In the genomic region with DNA sequence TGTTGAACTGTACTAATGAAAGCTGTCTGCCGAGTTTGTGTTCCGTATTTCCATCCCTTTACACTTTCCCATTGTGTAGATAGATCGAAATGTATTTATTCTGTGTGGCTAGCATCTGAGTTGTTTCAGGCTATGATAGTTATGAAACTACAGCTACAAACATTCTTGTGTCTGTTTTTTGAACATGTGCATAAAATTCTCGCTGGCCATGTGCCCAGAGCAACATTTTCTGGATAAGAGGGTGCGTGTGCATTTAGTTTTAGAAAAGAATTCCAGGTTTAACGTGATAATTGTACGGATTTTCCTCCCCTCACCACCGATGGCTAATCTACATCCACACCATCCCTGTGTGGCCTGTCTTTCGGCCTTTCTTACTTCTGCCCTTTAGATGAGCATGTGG, we compare ENCODE assay signal across 22 mouse cellular contexts. TPM values are rescaled to one million over a fixed set of nuclear protein-coding genes. Genes with fewer than 3 reads are reported as not detected.
A peak's percentile ranks its signal among the peaks of the same experiment; 100 is the strongest.
DNase-seq lines count a peak whose midpoint lies in the region; ATAC-seq and TF ChIP-seq lines count a peak whose summit lies in the region.
"Had no signal": no experiment of that assay in that cellular context is flagged by ENCODE, and none has a peak within 500 bp of the region (broad histone marks: within the 10 kb centered on the region; RNA-seq: fewer than 3 reads in every experiment).

No protein-coding gene starts in this region.

- no peak for TF ChIP-seq EP300 in lung, postnatal 0 days (IDR thresholded peaks at IDR 0.05)

- no peaks in the 10 kb centered on the region for H3K36me3 ChIP-seq in embryonic facial prominence, embryonic 13.5 days
- no peaks in the 10 kb centered on the region for H3K36me3 ChIP-seq in embryonic facial prominence, embryonic 10.5 days (replicated peaks)
- no peaks in the 10 kb centered on the region for H3K36me3 ChIP-seq in lung, postnatal 0 days (ENCODE audit: insufficient read depth, low read length)
- H3K36me3 ChIP-seq: forebrain, embryonic 12.5 days; heart, embryonic 10.5 days; limb, embryonic 10.5 days; liver, embryonic 15.5 days had no signal

- no peaks in the 10 kb centered on the region for H3K9me3 ChIP-seq in embryonic facial prominence, embryonic 13.5 days
- no peaks in the 10 kb centered on the region for H3K9me3 ChIP-seq in embryonic facial prominence, embryonic 10.5 days
- H3K9me3 ChIP-seq in lung, postnatal 0 days (ENCODE audit: low read length) = no peaks in the 10 kb centered on the region
- H3K9me3 ChIP-seq: forebrain, embryonic 12.5 days; heart, embryonic 10.5 days; limb, embryonic 10.5 days; liver, embryonic 15.5 days had no signal

- WGBS in embryonic facial prominence, embryonic 13.5 days = 50% methylated on average over 9 of the region's 9 CpGs
- 91% methylated on average over 9 of the region's 9 CpGs for WGBS in embryonic facial prominence, embryonic 10.5 days
- 62% methylated on average over 9 of the region's 9 CpGs for WGBS in lung, postnatal 0 days

- H3K27ac ChIP-seq in embryonic facial prominence, embryonic 13.5 days = peak overlapping the region; percentile 2; the same call in 1 of the 2 replicates
- no peak overlapping the region for H3K27ac ChIP-seq in embryonic facial prominence, embryonic 10.5 days (replicated peaks)
- H3K27ac ChIP-seq in lung, postnatal 0 days (ENCODE audit: low read length) = no peak overlapping the region
- H3K27ac ChIP-seq: forebrain, embryonic 12.5 days; gastrocnemius, adult 2 months; heart, embryonic 10.5 days; hindbrain, embryonic 14.5 days; limb, embryonic 10.5 days; liver, embryonic 15.5 days had no signal

- DNase-seq in embryonic facial prominence, embryonic 10.5 days (ENCODE audit: low spot score) = no peak
- peak; percentile 38 for DNase-seq in kidney, postnatal 10 days
- no peak for DNase-seq in kidney, postnatal 25 days
- DNase-seq in lung, postnatal 0 days (ENCODE audit: low spot score) = peak; percentile 9
- no peak for DNase-seq in lung, postnatal 36 days
- DNase-seq in NIH3T3 (ENCODE audit: low read depth) = peak; percentile 75
- no peak for DNase-seq in ovary, adult 18-20 months (ENCODE audit: low spot score)
- DNase-seq: adrenal gland, postnatal 14 days; cerebellum, adult 8-10 months; gastrocnemius, adult 2 months; heart, postnatal 4 days; liver; thymus, postnatal 14 days had no signal

- ATAC-seq in embryonic facial prominence, embryonic 13.5 days (ENCODE audit: insufficient number of reproducible peaks, insufficient read depth, low FRiP score, low TSS enrichment, low read depth) = no peak
- no peak for ATAC-seq in lung, postnatal 0 days
- ATAC-seq: inflammation-experienced regulatory T-cells, adult 6 months had no signal

- H3K27me3 ChIP-seq in embryonic facial prominence, embryonic 13.5 days = no peaks in the 10 kb centered on the region
- no peaks in the 10 kb centered on the region for H3K27me3 ChIP-seq in embryonic facial prominence, embryonic 10.5 days (replicated peaks; ENCODE audit: low read depth, poor library complexity, severe bottlenecking)
- no peaks in the 10 kb centered on the region for H3K27me3 ChIP-seq in lung, postnatal 0 days (replicated peaks; ENCODE audit: insufficient read depth, low read length)
- H3K27me3 ChIP-seq: forebrain, embryonic 12.5 days; liver, embryonic 15.5 days had no signal

- no peak overlapping the region for H3K9ac ChIP-seq in embryonic facial prominence, embryonic 13.5 days
- H3K9ac ChIP-seq in lung, postnatal 0 days (replicated peaks; ENCODE audit: low read depth) = no peak overlapping the region
- H3K9ac ChIP-seq: forebrain, embryonic 12.5 days; hindbrain, embryonic 14.5 days; liver, embryonic 15.5 days had no signal

- H3K4me2 ChIP-seq in embryonic facial prominence, embryonic 13.5 days = no peak overlapping the region
- H3K4me2 ChIP-seq in lung, postnatal 0 days (replicated peaks; ENCODE audit: low read depth, low read length) = no peak overlapping the region
- H3K4me2 ChIP-seq: forebrain, embryonic 12.5 days; hindbrain, embryonic 14.5 days; liver, embryonic 15.5 days; midbrain, embryonic 11.5 days had no signal

- peaks cover 3% of the 10 kb centered on the region for H3K4me1 ChIP-seq in embryonic facial prominence, embryonic 13.5 days
- no peaks in the 10 kb centered on the region for H3K4me1 ChIP-seq in embryonic facial prominence, embryonic 10.5 days
- no peaks in the 10 kb centered on the region for H3K4me1 ChIP-seq in lung, postnatal 0 days (ENCODE audit: insufficient read depth, low read depth, low read length)
- H3K4me1 ChIP-seq: forebrain, embryonic 12.5 days; heart, embryonic 10.5 days; limb, embryonic 10.5 days; liver, embryonic 15.5 days had no signal

- no peak for TF ChIP-seq CTCF in lung, postnatal 0 days (IDR thresholded peaks at IDR 0.05)

- H3K4me3 ChIP-seq in embryonic facial prominence, embryonic 13.5 days = no peak overlapping the region
- H3K4me3 ChIP-seq in embryonic facial prominence, embryonic 10.5 days = no peak overlapping the region
- H3K4me3 ChIP-seq in lung, postnatal 0 days (ENCODE audit: low read depth, low read length) = no peak overlapping the region
- H3K4me3 ChIP-seq: erythroblast, embryonic 14.5 days; forebrain, embryonic 12.5 days; gastrocnemius, adult 2 months; heart, embryonic 10.5 days; limb, embryonic 10.5 days; liver, embryonic 15.5 days had no signal

RNA-seq across cellular contexts. Expression of a gene that starts 18.0 kb away (rescaled TPM):
- polyA plus RNA-seq in embryonic facial prominence, embryonic 13.5 days (2015; fragmentation: Nextera tagmentation; extraction: Ambion mirVana) = 283 and 318 TPM in 2 replicates
- 287 and 300 TPM in 2 replicates for polyA plus RNA-seq in embryonic facial prominence, embryonic 10.5 days (2016; fragmentation: Nextera tagmentation; extraction: Ambion mirVana)
- polyA plus RNA-seq in lung, postnatal 0 days (2015; fragmentation: Nextera tagmentation; extraction: Ambion mirVana) = 166 and 171 TPM in 2 replicates

RNA-seq across cellular contexts. Expression of a gene that starts 21.6 kb away (rescaled TPM):
- polyA plus RNA-seq in embryonic facial prominence, embryonic 13.5 days (2015; fragmentation: Nextera tagmentation; extraction: Ambion mirVana) = 22.9 and 26.3 TPM in 2 replicates
- polyA plus RNA-seq in embryonic facial prominence, embryonic 10.5 days (2016; fragmentation: Nextera tagmentation; extraction: Ambion mirVana) = 0.40 and 1.6 TPM in 2 replicates
- polyA plus RNA-seq in lung, postnatal 0 days (2015; fragmentation: Nextera tagmentation; extraction: Ambion mirVana) = 2.5 and 3.5 TPM in 2 replicates
- polyA plus RNA-seq: erythroblast, embryonic 14.5 days; inflammation-experienced regulatory T-cells, adult 6 months had no signal

Comparison
In these comparisons a context has a peak if more than half of its experiments do, and no peak if none do; other contexts are left out.
1. DNase-seq: peak in kidney, postnatal 10 days (single experiment), lung, postnatal 0 days (single experiment) and NIH3T3 (single experiment); none in embryonic facial prominence, embryonic 10.5 days (single experiment), kidney, postnatal 25 days (0 of 2), lung, postnatal 36 days (single experiment) and ovary, adult 18-20 months (single experiment).